Mouse (Mus musculus): ENCODE measurements around the gene Fn1. TPM values are rescaled to one million over a fixed set of nuclear protein-coding genes. Genes with fewer than 3 reads are reported as not detected.
A peak's percentile ranks its signal among the peaks of the same experiment; 100 is the strongest.

Fn1 gene
- polyA plus RNA-seq, 1 experiment from 2014 or later = 185 TPM

GRCm38 (mm10) chr1:71595365-71595764 is 57.6 kb downstream of the Fn1 start:
- WGBS = 71% methylated on average over 4 of the region's 4 CpGs
- Histone ChIP-seq H3K4me3 (ENCODE audit: low read length) (no peak overlapping the region), H3K4me1 (replicated peaks; ENCODE audit: control insufficient read depth, insufficient read depth, low read length) (no peaks in the 10 kb centered on the region), H3K4me2 (ENCODE audit: low read depth, low read length) (no peak overlapping the region), H3K27me3 (ENCODE audit: control insufficient read depth, insufficient read depth, low read depth, low read length) (no peaks in the 10 kb centered on the region), H3K27ac (ENCODE audit: low read length) (no peak overlapping the region), H3K9me3 (ENCODE audit: control insufficient read depth, low read length) (no peaks in the 10 kb centered on the region), H3K9ac (ENCODE audit: low read length) (no peak overlapping the region), H3K36me3 (ENCODE audit: control insufficient read depth, insufficient read depth, low read length) (peaks cover 51% of the 10 kb centered on the region)
- peak; percentile 83 for ATAC-seq (ENCODE audit: low read depth)

GRCm38 (mm10) chr1:71594268-71594667 is 58.7 kb downstream of the Fn1 start:
- Histone ChIP-seq H3K9me3 (ENCODE audit: control insufficient read depth, low read length) (no peaks in the 10 kb centered on the region), H3K4me1 (replicated peaks; ENCODE audit: control insufficient read depth, insufficient read depth, low read length) (no peaks in the 10 kb centered on the region), H3K27me3 (ENCODE audit: control insufficient read depth, insufficient read depth, low read depth, low read length) (no peaks in the 10 kb centered on the region), H3K36me3 (ENCODE audit: control insufficient read depth, insufficient read depth, low read length) (peaks cover 52% of the 10 kb centered on the region), H3K4me3 (ENCODE audit: low read length) (no peak overlapping the region), H3K9ac (ENCODE audit: low read length) (no peak overlapping the region), H3K27ac (ENCODE audit: low read length) (no peak overlapping the region), H3K4me2 (ENCODE audit: low read depth, low read length) (no peak overlapping the region)
- ATAC-seq (ENCODE audit: low read depth) = no peak
- 79% methylated on average over 2 of the region's 2 CpGs for WGBS

- no peak for ATAC-seq (ENCODE audit: low read depth)
- H3K4me1 ChIP-seq (replicated peaks; ENCODE audit: control insufficient read depth, insufficient read depth, low read length) = no peaks in the 10 kb centered on the region
- no peak overlapping the region for H3K4me2 ChIP-seq (ENCODE audit: low read depth, low read length)
- H3K36me3 ChIP-seq (ENCODE audit: control insufficient read depth, insufficient read depth, low read length) = peaks cover 46% of the 10 kb centered on the region
- no peak overlapping the region for H3K9ac ChIP-seq (ENCODE audit: low read length)
- H3K27me3 ChIP-seq (ENCODE audit: control insufficient read depth, insufficient read depth, low read depth, low read length) = no peaks in the 10 kb centered on the region
- 86% methylated on average over 9 of the region's 9 CpGs for WGBS
- no peak overlapping the region for H3K27ac ChIP-seq (ENCODE audit: low read length)
- H3K9me3 ChIP-seq (ENCODE audit: control insufficient read depth, low read length) = no peaks in the 10 kb centered on the region
- H3K4me3 ChIP-seq (ENCODE audit: low read length) = no peak overlapping the region
Observed at GRCm38 (mm10) chr1:71593184-71593583, 59.8 kb downstream of the Fn1 start.

GRCm38 (mm10) chr1:71590038-71590437 is 63.0 kb downstream of the Fn1 start:
- no peak for ATAC-seq (ENCODE audit: low read depth)
- H3K9ac ChIP-seq (ENCODE audit: low read length) = no peak overlapping the region
- H3K4me3 ChIP-seq (ENCODE audit: low read length) = no peak overlapping the region
- H3K9me3 ChIP-seq (ENCODE audit: control insufficient read depth, low read length) = no peaks in the 10 kb centered on the region
- 94% methylated on average over 11 of the region's 11 CpGs for WGBS
- no peaks in the 10 kb centered on the region for H3K4me1 ChIP-seq (replicated peaks; ENCODE audit: control insufficient read depth, insufficient read depth, low read length)
- H3K4me2 ChIP-seq (ENCODE audit: low read depth, low read length) = no peak overlapping the region
- H3K27ac ChIP-seq (ENCODE audit: low read length) = no peak overlapping the region
- peaks cover 53% of the 10 kb centered on the region for H3K36me3 ChIP-seq (ENCODE audit: control insufficient read depth, insufficient read depth, low read length)
- H3K27me3 ChIP-seq (ENCODE audit: control insufficient read depth, insufficient read depth, low read depth, low read length) = no peaks in the 10 kb centered on the region

GRCm38 (mm10) chr1:71586658-71587057 is 66.3 kb downstream of the Fn1 start:
- no peak overlapping the region for H3K4me3 ChIP-seq (ENCODE audit: low read length)
- H3K9ac ChIP-seq (ENCODE audit: low read length) = no peak overlapping the region
- no peaks in the 10 kb centered on the region for H3K4me1 ChIP-seq (replicated peaks; ENCODE audit: control insufficient read depth, insufficient read depth, low read length)
- ATAC-seq (ENCODE audit: low read depth) = no peak
- no peak overlapping the region for H3K27ac ChIP-seq (ENCODE audit: low read length)
- H3K36me3 ChIP-seq (ENCODE audit: control insufficient read depth, insufficient read depth, low read length) = peaks cover 40% of the 10 kb centered on the region
- H3K27me3 ChIP-seq (ENCODE audit: control insufficient read depth, insufficient read depth, low read depth, low read length) = no peaks in the 10 kb centered on the region
- H3K4me2 ChIP-seq (ENCODE audit: low read depth, low read length) = no peak overlapping the region
- H3K9me3 ChIP-seq (ENCODE audit: control insufficient read depth, low read length) = no peaks in the 10 kb centered on the region
- WGBS = 78% methylated on average over 7 of the region's 7 CpGs

- no peaks in the 10 kb centered on the region for H3K27me3 ChIP-seq (ENCODE audit: control insufficient read depth, insufficient read depth, low read depth, low read length)
- 76% methylated on average over 7 of the region's 7 CpGs for WGBS
- no peak overlapping the region for H3K4me3 ChIP-seq (ENCODE audit: low read length)
- no peak overlapping the region for H3K4me2 ChIP-seq (ENCODE audit: low read depth, low read length)
- H3K36me3 ChIP-seq (ENCODE audit: control insufficient read depth, insufficient read depth, low read length) = peaks cover 24% of the 10 kb centered on the region
- no peak for ATAC-seq (ENCODE audit: low read depth)
- H3K27ac ChIP-seq (ENCODE audit: low read length) = no peak overlapping the region
- no peak overlapping the region for H3K9ac ChIP-seq (ENCODE audit: low read length)
- H3K4me1 ChIP-seq (replicated peaks; ENCODE audit: control insufficient read depth, insufficient read depth, low read length) = no peaks in the 10 kb centered on the region
- H3K9me3 ChIP-seq (ENCODE audit: control insufficient read depth, low read length) = no peaks in the 10 kb centered on the region
Observed at GRCm38 (mm10) chr1:71583900-71584299, 69.1 kb downstream of the Fn1 start.

- Histone ChIP-seq H3K4me3 (ENCODE audit: low read length) (no peak overlapping the region), H3K27me3 (ENCODE audit: control insufficient read depth, insufficient read depth, low read depth, low read length) (no peaks in the 10 kb centered on the region), H3K36me3 (ENCODE audit: control insufficient read depth, insufficient read depth, low read length) (peaks cover 27% of the 10 kb centered on the region), H3K4me1 (replicated peaks; ENCODE audit: control insufficient read depth, insufficient read depth, low read length) (no peaks in the 10 kb centered on the region), H3K9me3 (ENCODE audit: control insufficient read depth, low read length) (no peaks in the 10 kb centered on the region), H3K9ac (ENCODE audit: low read length) (no peak overlapping the region), H3K4me2 (ENCODE audit: low read depth, low read length) (no peak overlapping the region), H3K27ac (ENCODE audit: low read length) (no peak overlapping the region)
- WGBS = 91% methylated on average over 8 of the region's 8 CpGs
- ATAC-seq (ENCODE audit: low read depth) = peak; percentile 28; the same call in 1 of the 2 replicates
Observed at GRCm38 (mm10) chr1:71583302-71583701, 69.7 kb downstream of the Fn1 start.

- no peak overlapping the region for H3K27ac ChIP-seq (ENCODE audit: low read length)
- no peaks in the 10 kb centered on the region for H3K27me3 ChIP-seq (ENCODE audit: control insufficient read depth, insufficient read depth, low read depth, low read length)
- H3K4me3 ChIP-seq (ENCODE audit: low read length) = no peak overlapping the region
- H3K9me3 ChIP-seq (ENCODE audit: control insufficient read depth, low read length) = no peaks in the 10 kb centered on the region
- 90% methylated on average over 12 of the region's 12 CpGs for WGBS
- H3K4me1 ChIP-seq (replicated peaks; ENCODE audit: control insufficient read depth, insufficient read depth, low read length) = no peaks in the 10 kb centered on the region
- no peak overlapping the region for H3K4me2 ChIP-seq (ENCODE audit: low read depth, low read length)
- H3K9ac ChIP-seq (ENCODE audit: low read length) = no peak overlapping the region
- peaks cover 34% of the 10 kb centered on the region for H3K36me3 ChIP-seq (ENCODE audit: control insufficient read depth, insufficient read depth, low read length)
- ATAC-seq (ENCODE audit: low read depth) = no peak
Observed at GRCm38 (mm10) chr1:71580408-71580807, 72.6 kb downstream of the Fn1 start.

GRCm38 (mm10) chr1:71579526-71579925 is 73.5 kb downstream of the Fn1 start:
- H3K4me2 ChIP-seq (ENCODE audit: low read depth, low read length) = no peak overlapping the region
- peaks cover 30% of the 10 kb centered on the region for H3K36me3 ChIP-seq (ENCODE audit: control insufficient read depth, insufficient read depth, low read length)
- H3K9ac ChIP-seq (ENCODE audit: low read length) = no peak overlapping the region
- H3K27ac ChIP-seq (ENCODE audit: low read length) = no peak overlapping the region
- H3K27me3 ChIP-seq (ENCODE audit: control insufficient read depth, insufficient read depth, low read depth, low read length) = no peaks in the 10 kb centered on the region
- H3K9me3 ChIP-seq (ENCODE audit: control insufficient read depth, low read length) = no peaks in the 10 kb centered on the region
- 82% methylated on average over 4 of the region's 4 CpGs for WGBS
- no peak for ATAC-seq (ENCODE audit: low read depth)
- no peaks in the 10 kb centered on the region for H3K4me1 ChIP-seq (replicated peaks; ENCODE audit: control insufficient read depth, insufficient read depth, low read length)
- H3K4me3 ChIP-seq (ENCODE audit: low read length) = no peak overlapping the region

- Histone ChIP-seq H3K9me3 (ENCODE audit: control insufficient read depth, low read length) (no peaks in the 10 kb centered on the region), H3K4me1 (replicated peaks; ENCODE audit: control insufficient read depth, insufficient read depth, low read length) (no peaks in the 10 kb centered on the region), H3K4me2 (ENCODE audit: low read depth, low read length) (no peak overlapping the region), H3K9ac (ENCODE audit: low read length) (no peak overlapping the region), H3K36me3 (ENCODE audit: control insufficient read depth, insufficient read depth, low read length) (peaks cover 38% of the 10 kb centered on the region), H3K27ac (ENCODE audit: low read length) (no peak overlapping the region), H3K4me3 (ENCODE audit: low read length) (no peak overlapping the region), H3K27me3 (ENCODE audit: control insufficient read depth, insufficient read depth, low read depth, low read length) (no peaks in the 10 kb centered on the region)
- no peak for ATAC-seq (ENCODE audit: low read depth)
- 91% methylated on average over 6 of the region's 6 CpGs for WGBS
Observed at GRCm38 (mm10) chr1:71576837-71577236, 76.2 kb downstream of the Fn1 start.
